Comparison of ENCODE assay signal across 21 mouse cellular contexts in genomic region chr7:112871752-112872151, GRCm38 (mm10).
DNase-seq lines count a peak whose midpoint lies in the region; ATAC-seq and TF ChIP-seq lines count a peak whose summit lies in the region.
"Had no signal": no experiment of that assay in that cellular context is flagged by ENCODE, and none has a peak within 500 bp of the region (broad histone marks: within the 10 kb centered on the region; RNA-seq: fewer than 3 reads in every experiment).

No protein-coding gene starts in this region.

- DNase-seq in gastrocnemius, adult 2 months, result no peak
- DNase-seq in gastrocnemius, postnatal 36 days, result no peak
- no peak for DNase-seq in heart, adult 11 months
- DNase-seq in lung, postnatal 14 days, result no peak
- DNase-seq in stomach, postnatal 0 days (ENCODE audit: low spot score), result no peak
- DNase-seq in thymus, postnatal 14 days, result no peak
- DNase-seq: adrenal gland, adult 8-10 months; adrenal gland, postnatal 36 days; B cell, adult 2 months; cerebellum, adult 2 months; cerebellum, postnatal 10 days; forebrain, postnatal 0 days; heart, postnatal 36 days had no signal

- H3K27ac ChIP-seq in gastrocnemius, adult 2 months, result peak overlapping the region; percentile 89
- peak overlapping the region; percentile 77 for H3K27ac ChIP-seq in heart, embryonic 16.5 days (ENCODE audit: low read length)
- 0 out of 2 replicates have a peak overlapping the region, but pooled peaks have one; percentile 17 for H3K27ac ChIP-seq in lung, embryonic 15.5 days
- no peak overlapping the region for H3K27ac ChIP-seq in stomach, postnatal 0 days (replicated peaks)
- H3K27ac ChIP-seq: embryonic facial prominence, embryonic 10.5 days; forebrain, embryonic 13.5 days; hindbrain, embryonic 15.5 days had no signal

- no peaks in the 10 kb centered on the region for H3K27me3 ChIP-seq in heart, embryonic 16.5 days (ENCODE audit: control insufficient read depth, insufficient read depth, low read length)
- no peaks in the 10 kb centered on the region for H3K27me3 ChIP-seq in lung, embryonic 15.5 days
- H3K27me3 ChIP-seq in stomach, postnatal 0 days (ENCODE audit: control insufficient read depth, insufficient read depth, low read length), result no peaks in the 10 kb centered on the region
- H3K27me3 ChIP-seq: forebrain, embryonic 13.5 days; heart, embryonic 15.5 days; hindbrain, embryonic 15.5 days had no signal

- H3K36me3 ChIP-seq in heart, embryonic 16.5 days (ENCODE audit: control insufficient read depth, insufficient read depth), result peaks cover 11% of the 10 kb centered on the region
- H3K36me3 ChIP-seq in lung, embryonic 15.5 days, result peaks cover 31% of the 10 kb centered on the region
- peaks cover 10% of the 10 kb centered on the region; the same call in 1 of the 2 replicates for H3K36me3 ChIP-seq in stomach, postnatal 0 days (ENCODE audit: control insufficient read depth, insufficient read depth, low read length)
- H3K36me3 ChIP-seq: G1E; hindbrain, embryonic 15.5 days had no signal

- H3K4me1 ChIP-seq in heart, embryonic 16.5 days (ENCODE audit: control insufficient read depth, insufficient read depth, low read length), result peaks cover 31% of the 10 kb centered on the region
- H3K4me1 ChIP-seq in lung, embryonic 15.5 days, result peaks cover 16% of the 10 kb centered on the region; the same call in 1 of the 2 replicates
- no peaks in the 10 kb centered on the region for H3K4me1 ChIP-seq in stomach, postnatal 0 days (replicated peaks; ENCODE audit: control insufficient read depth, insufficient read depth)

- no peak overlapping the region for H3K9ac ChIP-seq in heart, embryonic 16.5 days (ENCODE audit: low read length)
- no peak overlapping the region for H3K9ac ChIP-seq in lung, embryonic 15.5 days
- no peak overlapping the region for H3K9ac ChIP-seq in stomach, postnatal 0 days (ENCODE audit: low read length)
- H3K9ac ChIP-seq: forebrain, embryonic 13.5 days; forebrain, postnatal 0 days; hindbrain, embryonic 15.5 days had no signal

- 82% methylated on average over 7 of the region's 7 CpGs for WGBS in heart, embryonic 16.5 days
- WGBS in lung, embryonic 15.5 days, result 57% methylated on average over 7 of the region's 7 CpGs
- WGBS in stomach, postnatal 0 days, result 46% methylated on average over 7 of the region's 7 CpGs

- ATAC-seq in heart, embryonic 16.5 days (replicated peaks; ENCODE audit: extremely low read depth, insufficient read depth, low FRiP score), result no peak
- no peak for ATAC-seq in lung, embryonic 15.5 days (ENCODE audit: borderline replicate concordance, extremely low read depth, low FRiP score, low TSS enrichment)
- peak; percentile 50; the same call in 1 of the 2 replicates for ATAC-seq in stomach, postnatal 0 days (ENCODE audit: low FRiP score, low TSS enrichment)
- ATAC-seq: CD4-positive, CD25-positive, alpha-beta regulatory T cell, adult 4 months; forebrain, embryonic 13.5 days; forebrain, postnatal 0 days had no signal

- no peak for TF ChIP-seq CTCF in gastrocnemius, adult 2 months (IDR thresholded peaks at IDR 0.05)
- TF ChIP-seq CTCF in stomach, postnatal 0 days (IDR thresholded peaks at IDR 0.05; ENCODE audit: low read depth), result peak; percentile 18

- intact Hi-C loops in gastrocnemius, adult 2 months (cut with DNase I), result no loop called here
- intact Hi-C loops in gastrocnemius, postnatal 36 days (cut with DNase I), result loop anchor here (2.0 to 5.0 kb wide), 2 partner anchors 119 to 471 kb away; no protein-coding TSS in a partner anchor

- no peak for TF ChIP-seq EP300 in stomach, postnatal 0 days (optimal IDR thresholded peaks at IDR 0.05)

- H3K4me3 ChIP-seq in gastrocnemius, adult 2 months, result no peak overlapping the region; the same call in 1 of the 2 replicates
- H3K4me3 ChIP-seq in heart, embryonic 16.5 days (ENCODE audit: low read length), result no peak overlapping the region
- H3K4me3 ChIP-seq in lung, embryonic 15.5 days, result no peak overlapping the region
- H3K4me3 ChIP-seq in stomach, postnatal 0 days (ENCODE audit: low read depth, low read length), result no peak overlapping the region
- H3K4me3 ChIP-seq: embryonic facial prominence, embryonic 10.5 days; forebrain, embryonic 13.5 days; heart, embryonic 15.5 days; hindbrain, embryonic 15.5 days had no signal

- no peaks in the 10 kb centered on the region for H3K9me3 ChIP-seq in heart, embryonic 16.5 days (replicated peaks; ENCODE audit: control insufficient read depth, low read length)
- no peaks in the 10 kb centered on the region for H3K9me3 ChIP-seq in lung, embryonic 15.5 days
- no peaks in the 10 kb centered on the region for H3K9me3 ChIP-seq in stomach, postnatal 0 days (ENCODE audit: control insufficient read depth, low read length)
- H3K9me3 ChIP-seq: embryonic facial prominence, embryonic 10.5 days; forebrain, embryonic 13.5 days; heart, embryonic 15.5 days; hindbrain, embryonic 15.5 days had no signal

- no peak overlapping the region for H3K4me2 ChIP-seq in heart, embryonic 16.5 days (ENCODE audit: low read depth, low read length)
- no peak overlapping the region for H3K4me2 ChIP-seq in lung, embryonic 15.5 days
- H3K4me2 ChIP-seq in stomach, postnatal 0 days (replicated peaks; ENCODE audit: low read depth), result no peak overlapping the region
- H3K4me2 ChIP-seq: forebrain, embryonic 13.5 days; hindbrain, embryonic 15.5 days had no signal
